Mouse (Mus musculus) heart, postnatal 0 days (tissue): Measurements from ENCODE around the gene Med20. TPM values are rescaled to one million over a fixed set of nuclear protein-coding genes. Genes with fewer than 3 reads are reported as not detected.
"Not testable (repeated sequence)": the region's sequence is repeated elsewhere in the genome, so short reads cannot be mapped to it uniquely, and the experiment has no call there.

ENCODE experiments used
- ATAC-seq: fragments of 200-750 bp; cut with Nextera tagmentation; 2 replicates; pipeline ENCODE4 v1.8.0; 2017; ENCODE audit warnings: low read depth, moderate number of reproducible peaks, moderate library complexity; ENCODE audit not compliant: insufficient read depth
- DNase-seq: peaks from one replicate; pipeline ENCODE4 v3.0.0-alpha.2; 2016; ENCODE audit warnings: low spot score
- H3K27ac ChIP-seq: fragments of 300-500 bp; sonication (generic); 2 replicates; pipeline ENCODE4 v1.5.1; 2014; ENCODE audit warnings: low read depth, mild to moderate bottlenecking
- H3K27me3 ChIP-seq: fragments of 300-500 bp; sonication (generic); 2 replicates; pipeline ENCODE4 v1.6.1; 2014; ENCODE audit warnings: low read length, mixed read lengths; ENCODE audit not compliant: control insufficient read depth, insufficient read depth
- H3K36me3 ChIP-seq: fragments of 300-500 bp; sonication (generic); replicated peaks from 2 replicates; pipeline ENCODE4 v1.6.1; 2014; ENCODE audit warnings: low read length, mixed read lengths; ENCODE audit not compliant: control insufficient read depth, insufficient read depth
- H3K4me1 ChIP-seq: fragments of 300-500 bp; sonication (generic); 2 replicates; pipeline ENCODE4 v1.6.1; 2014; ENCODE audit warnings: antibody characterized with exemption; ENCODE audit not compliant: control insufficient read depth, insufficient read depth
- H3K4me2 ChIP-seq: fragments of 300-500 bp; sonication (generic); 2 replicates; pipeline ENCODE4 v1.6.1; 2014; ENCODE audit warnings: low read depth, mild to moderate bottlenecking, low read length, moderate library complexity
- H3K4me3 ChIP-seq: fragments of 300-500 bp; sonication (generic); 2 replicates; pipeline ENCODE4 v1.5.1; 2014; ENCODE audit warnings: low read depth, low read length
- H3K9ac ChIP-seq: fragments of 300-500 bp; sonication (generic); replicated peaks from 2 replicates; pipeline ENCODE4 v1.6.1; 2014; ENCODE audit warnings: low read depth, low read length, mixed read lengths
- H3K9me3 ChIP-seq: fragments of 300-500 bp; sonication (generic); replicated peaks from 2 replicates; pipeline ENCODE4 v1.6.1; 2016; ENCODE audit warnings: low read length; ENCODE audit not compliant: control insufficient read depth
- CTCF ChIP-seq: IDR thresholded peaks from 2 replicates; pipeline ENCODE4 v1.5.1; 2016; ENCODE audit warnings: antibody characterized with exemption, control low read depth, low read depth
- EP300 ChIP-seq: IDR thresholded peaks from 2 replicates; pipeline ENCODE4 v1.6.1; 2016; ENCODE audit warnings: antibody characterized with exemption, low read depth
- WGBS: fragments of 180-500 bp; shearing (Covaris S2); extraction: QIAGEN DNeasy Blood & Tissue Kit; methylation state at CpG from one replicate; pipeline ENCODE4 v1.1.7; 2014; 5-methylcytosine and 5-hydroxymethylcytosine counted together
- polyA plus RNA-seq: library from polyadenylated mRNA; unstranded; fragments of >200 nt; fragmentation: Nextera tagmentation; extraction: Ambion mirVana; gene quantifications from 2 replicates; pipeline ENCODE4 v1.2.1, GENCODE M21; 2015
- total RNA-seq: library from RNA; depleted of rRNA; stranded (reverse); fragments of >200 nt; gene quantifications from 2 replicates; pipeline ENCODE4 v1.2.3, GENCODE M21; 2014; ENCODE audit warnings: low replicate concordance

Gene Med20
- total and polyA plus RNA-seq, 2 experiments from 2014 or later = 21.8 to 26.5 TPM

DNA sequence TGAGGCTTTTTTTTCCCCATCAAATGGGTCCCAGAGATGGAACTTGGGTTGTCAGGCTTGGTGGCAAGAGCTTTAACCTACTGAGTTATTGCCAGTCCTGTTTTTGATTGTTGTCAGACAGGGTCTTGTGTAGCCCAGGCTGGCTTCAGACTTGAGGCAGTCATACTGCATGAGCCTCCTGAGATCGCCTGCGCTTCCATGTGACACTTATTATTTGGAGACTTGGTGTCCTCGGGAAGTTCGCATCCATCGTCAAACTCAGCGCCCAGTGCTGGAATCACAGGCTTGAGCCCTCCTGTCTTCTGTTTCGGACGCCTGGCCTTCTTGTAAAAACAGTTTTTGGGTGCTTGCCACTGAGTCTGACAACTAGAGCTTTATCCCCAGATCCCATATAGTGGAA, 4.7 kb downstream of the Med20 start:
- Histone ChIP-seq H3K36me3 (peaks cover 40% of the 10 kb centered on the region), H3K9ac (no peak overlapping the region), H3K4me3 (no peak overlapping the region), H3K27me3 (no peaks in the 10 kb centered on the region), H3K27ac (no peak overlapping the region), H3K4me1 (peaks cover 11% of the 10 kb centered on the region; the same call in 1 of the 2 replicates), H3K4me2 (no peak overlapping the region), H3K9me3 (no peaks in the 10 kb centered on the region)
- DNase-seq = no peak
- no peak for TF ChIP-seq EP300
- no peak for TF ChIP-seq CTCF
- WGBS = 94% methylated on average over 8 of the region's 8 CpGs
- ATAC-seq = no peak

- Histone ChIP-seq H3K27me3 (no peaks in the 10 kb centered on the region), H3K4me1 (peaks cover 11% of the 10 kb centered on the region; the same call in 1 of the 2 replicates), H3K27ac (no peak overlapping the region), H3K9ac (no peak overlapping the region), H3K9me3 (no peaks in the 10 kb centered on the region), H3K4me2 (no peak overlapping the region), H3K4me3 (no peak overlapping the region), H3K36me3 (peaks cover 44% of the 10 kb centered on the region)
- TF ChIP-seq CTCF (no peak), EP300 (no peak)
- WGBS = 89% methylated on average over 4 of the region's 4 CpGs
- ATAC-seq = no peak
- DNase-seq = no peak
Measured at GRCm38 (mm10) chr17:47616652-47617051, 5.3 kb downstream of the Med20 start.

- Histone ChIP-seq H3K4me3 (no peak overlapping the region), H3K4me1 (peaks cover 2% of the 10 kb centered on the region; the same call in 1 of the 2 replicates), H3K4me2 (no peak overlapping the region), H3K27ac (no peak overlapping the region), H3K36me3 (peaks cover 52% of the 10 kb centered on the region), H3K9ac (no peak overlapping the region), H3K9me3 (no peaks in the 10 kb centered on the region), H3K27me3 (no peaks in the 10 kb centered on the region)
- TF ChIP-seq CTCF = no peak
- no peak for TF ChIP-seq EP300
- no peak for DNase-seq
- WGBS = 84% methylated on average over 9 of the region's 9 CpGs
- ATAC-seq = no peak
Measured at GRCm38 (mm10) chr17:47617605-47618307, 6.4 kb downstream of the Med20 start.

DNA sequence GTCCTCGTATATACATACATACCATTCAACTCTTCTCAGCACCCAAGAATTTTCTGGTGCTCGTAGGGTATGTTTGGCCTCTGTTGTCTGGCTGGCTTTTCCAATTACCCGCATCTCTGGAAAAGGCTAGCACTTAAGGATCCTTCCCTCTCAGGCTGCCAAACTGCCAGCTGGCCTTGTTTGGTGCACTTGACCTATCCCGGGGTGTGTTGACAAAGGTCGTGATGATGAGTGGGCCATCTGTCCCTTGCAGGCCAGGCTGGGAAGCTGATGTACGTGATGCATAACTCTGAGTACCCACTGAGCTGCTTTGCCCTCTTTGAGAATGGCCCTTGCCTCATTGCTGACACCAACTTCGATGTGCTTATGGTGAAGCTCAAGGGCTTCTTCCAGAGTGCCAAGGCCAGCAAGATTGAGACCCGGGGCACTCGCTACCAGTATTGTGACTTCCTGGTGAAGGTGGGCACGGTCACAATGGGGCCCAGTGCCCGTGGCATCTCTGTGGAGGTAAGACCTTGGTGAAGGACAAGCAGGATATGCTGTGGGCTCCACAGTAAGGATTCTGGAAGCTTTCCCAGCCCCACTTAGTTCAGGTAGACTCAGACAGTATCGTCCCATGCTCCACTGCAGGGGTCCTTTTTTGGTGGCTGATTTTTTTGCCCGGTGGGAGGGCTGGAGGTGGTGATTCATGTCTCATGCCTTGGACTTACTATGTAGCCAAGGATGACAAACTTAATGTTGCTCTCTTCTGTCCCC, 7.4 kb downstream of the Med20 start:
- no peak overlapping the region for H3K27ac ChIP-seq
- no peak for ATAC-seq
- WGBS = 85% methylated on average over 13 of the region's 13 CpGs
- H3K4me3 ChIP-seq = no peak overlapping the region
- TF ChIP-seq EP300 (no peak), CTCF (no peak)
- DNase-seq = no peak
- H3K4me2 ChIP-seq = no peak overlapping the region
- H3K9ac ChIP-seq = no peak overlapping the region
- no peaks in the 10 kb centered on the region for H3K27me3 ChIP-seq
- H3K4me1 ChIP-seq = no peaks in the 10 kb centered on the region
- H3K9me3 ChIP-seq = no peaks in the 10 kb centered on the region
- peaks cover 58% of the 10 kb centered on the region for H3K36me3 ChIP-seq

- H3K4me3 ChIP-seq = no peak overlapping the region
- no peaks in the 10 kb centered on the region for H3K27me3 ChIP-seq
- no peak overlapping the region for H3K4me2 ChIP-seq
- peaks cover 65% of the 10 kb centered on the region for H3K36me3 ChIP-seq
- no peaks in the 10 kb centered on the region for H3K4me1 ChIP-seq
- no peak overlapping the region for H3K9ac ChIP-seq
- 95% methylated on average over 14 of the region's 14 CpGs for WGBS
- no peak overlapping the region for H3K27ac ChIP-seq
- DNase-seq = no peak
- no peaks in the 10 kb centered on the region for H3K9me3 ChIP-seq
- TF ChIP-seq CTCF (no peak), EP300 (no peak)
- no peak for ATAC-seq
Measured at GRCm38 (mm10) chr17:47622912-47623554, 11.7 kb downstream of the Med20 start.

- H3K4me2 ChIP-seq, H3K9me3 ChIP-seq, H3K9ac ChIP-seq, H3K27me3 ChIP-seq, ATAC-seq, DNase-seq, H3K4me1 ChIP-seq, H3K4me3 ChIP-seq, H3K27ac ChIP-seq: not testable (repeated sequence)
- H3K36me3 ChIP-seq = peaks cover 51% of the 10 kb centered on the region
- 94% methylated on average over 4 of the region's 5 CpGs for WGBS
Measured at GRCm38 (mm10) chr17:47624572-47624971, 13.2 kb downstream of the Med20 start.
